Mouse (Mus musculus) small intestine, adult 2 months (tissue): Measurements from ENCODE around the gene Mgll.

Experiments used
- CTCF ChIP-seq: fragments of 200-500 bp; IDR thresholded peaks from 2 replicates; pipeline ENCODE4 v1.5.1; 2012; ENCODE audit warnings: low read depth, mild to moderate bottlenecking, control low read depth, inconsistent platforms, low read length, moderate library complexity, mixed read lengths; ENCODE audit not compliant: insufficient replicate concordance, insufficient read length; ENCODE audit errors: extremely low read depth
- POLR2A ChIP-seq: fragments of 200-500 bp; IDR thresholded peaks from 2 replicates; pipeline ENCODE4 v1.6.1; 2012; ENCODE audit warnings: low read depth, mild to moderate bottlenecking, control low read depth, inconsistent platforms, low read length, moderate library complexity

DNA sequence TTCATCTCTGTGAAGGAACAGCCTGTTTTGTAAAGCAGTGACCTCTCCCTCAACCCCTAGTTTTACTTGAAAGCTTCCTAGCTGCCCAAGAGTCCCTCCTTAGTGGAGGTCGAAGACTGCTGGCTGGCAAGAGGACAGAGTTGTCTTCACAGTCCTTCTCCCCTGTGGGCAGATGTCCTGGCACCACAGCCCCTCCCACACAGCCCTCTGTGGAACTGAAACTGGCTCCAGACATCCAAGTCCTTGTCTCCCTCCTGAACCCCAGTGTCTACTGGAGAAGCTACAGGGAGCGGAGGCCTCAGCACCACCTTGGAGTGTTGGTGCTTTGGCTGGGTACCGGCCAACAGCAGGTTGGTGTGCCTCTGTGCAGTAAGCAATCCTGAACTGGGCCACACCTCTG is 91.3 kb downstream of the Mgll start:
- TF ChIP-seq CTCF (no peak), POLR2A (no peak)
